ENCODE assay signal across 16 mouse cellular contexts in genomic region chr1:120605143-120605435, GRCm38 (mm10). TPM values are rescaled to one million over a fixed set of nuclear protein-coding genes. Genes with fewer than 3 reads are reported as not detected.
DNase-seq lines count a peak whose midpoint lies in the region; ATAC-seq and TF ChIP-seq lines count a peak whose summit lies in the region.
"Had no signal": no experiment of that assay in that cellular context is flagged by ENCODE, and none has a peak within 500 bp of the region (broad histone marks: within the 10 kb centered on the region; RNA-seq: fewer than 3 reads in every experiment).

No protein-coding gene starts in this region.

- no peaks in the 10 kb centered on the region for H3K4me1 ChIP-seq in hindbrain, postnatal 0 days (ENCODE audit: insufficient read depth, low read length)
- no peaks in the 10 kb centered on the region for H3K4me1 ChIP-seq in midbrain, postnatal 0 days (ENCODE audit: insufficient read depth, low read length)

- DNase-seq in ES-CJ7 (ENCODE audit: low read depth, low spot score), result peak; percentile 49
- peak; percentile 45 for DNase-seq in embryo, embryonic 9.5 days (ENCODE audit: extremely low spot score)
- DNase-seq in hindbrain, postnatal 0 days (ENCODE audit: low spot score), result no peak
- no peak for DNase-seq in midbrain, postnatal 0 days (ENCODE audit: low spot score)
- DNase-seq in left cerebral cortex, adult 9 months (ENCODE audit: low spot score in 2 of 2), result no peak
- no peak for DNase-seq in spleen, postnatal 10 days (ENCODE audit: low spot score in 2 of 2)
- DNase-seq in urinary bladder, postnatal 10 days (ENCODE audit: low spot score), result no peak
- DNase-seq: adrenal gland, postnatal 10 days; cerebellum, adult 11-12 months; kidney, postnatal 14 days; right cerebral cortex, postnatal 4 days had no signal

- H3K9ac ChIP-seq in hindbrain, postnatal 0 days (replicated peaks; ENCODE audit: low read length), result peak overlapping the region; percentile 47
- H3K9ac ChIP-seq in midbrain, postnatal 0 days (replicated peaks; ENCODE audit: low read length, poor library complexity, severe bottlenecking), result peak overlapping the region; percentile 71
- H3K9ac ChIP-seq: forebrain, embryonic 13.5 days; lung, embryonic 15.5 days had no signal

- WGBS in hindbrain, postnatal 0 days, result 5% methylated on average over 8 of the region's 8 CpGs
- WGBS in midbrain, postnatal 0 days, result 9% methylated on average over 8 of the region's 8 CpGs

- peak overlapping the region; percentile 62 for H3K4me2 ChIP-seq in hindbrain, postnatal 0 days (ENCODE audit: low read depth, low read length)
- peak overlapping the region; percentile 63 for H3K4me2 ChIP-seq in midbrain, postnatal 0 days (ENCODE audit: low read depth, low read length, poor library complexity, severe bottlenecking)
- H3K4me2 ChIP-seq: forebrain, embryonic 13.5 days; lung, embryonic 15.5 days had no signal

- H3K27me3 ChIP-seq in hindbrain, postnatal 0 days (ENCODE audit: insufficient read depth, low read length), result peaks cover 44% of the 10 kb centered on the region
- peaks cover 29% of the 10 kb centered on the region; the same call in 1 of the 2 replicates for H3K27me3 ChIP-seq in midbrain, postnatal 0 days (ENCODE audit: insufficient read depth, low read length)

- H3K9me3 ChIP-seq in hindbrain, postnatal 0 days (ENCODE audit: low read length), result no peaks in the 10 kb centered on the region
- H3K9me3 ChIP-seq in midbrain, postnatal 0 days (ENCODE audit: low read length), result no peaks in the 10 kb centered on the region
- H3K9me3 ChIP-seq: forebrain, embryonic 13.5 days; lung, embryonic 15.5 days had no signal

- H3K36me3 ChIP-seq in hindbrain, postnatal 0 days (ENCODE audit: insufficient read depth, low read length), result no peaks in the 10 kb centered on the region
- H3K36me3 ChIP-seq in midbrain, postnatal 0 days (ENCODE audit: insufficient read depth, low read length), result no peaks in the 10 kb centered on the region
- H3K36me3 ChIP-seq: lung, embryonic 15.5 days had no signal

- H3K27ac ChIP-seq in hindbrain, postnatal 0 days, result 0 out of 2 replicates have a peak overlapping the region, but pooled peaks have one; percentile 36
- H3K27ac ChIP-seq in midbrain, postnatal 0 days (ENCODE audit: low read depth, low read length), result peak overlapping the region; percentile 82; the same call in 1 of the 2 replicates
- H3K27ac ChIP-seq: forebrain, embryonic 13.5 days; lung, embryonic 15.5 days had no signal

- TF ChIP-seq CTCF in hindbrain, postnatal 0 days (IDR thresholded peaks at IDR 0.05; ENCODE audit: low read depth), result no peak
- TF ChIP-seq CTCF in midbrain, postnatal 0 days (IDR thresholded peaks at IDR 0.05), result no peak

- ATAC-seq in hindbrain, postnatal 0 days, result no peak
- no peak for ATAC-seq in midbrain, postnatal 0 days (ENCODE audit: low FRiP score)
- ATAC-seq in frontal cortex, adult (ENCODE audit: low TSS enrichment), result no peak
- ATAC-seq: forebrain, embryonic 13.5 days had no signal

- H3K4me3 ChIP-seq in hindbrain, postnatal 0 days (ENCODE audit: low read length), result peak overlapping the region; percentile 53
- H3K4me3 ChIP-seq in midbrain, postnatal 0 days (ENCODE audit: low read depth, low read length), result peak overlapping the region; percentile 51
- H3K4me3 ChIP-seq: forebrain, embryonic 13.5 days; lung, embryonic 15.5 days had no signal

RNA-seq across cellular contexts. Expression of gene En1, which starts 2.9 kb away (rescaled TPM):
- 13.0 and 13.2 TPM in 2 replicates for total RNA-seq in hindbrain, postnatal 0 days (2014; rRNA removed)
- 6.3 and 6.9 TPM in 2 replicates for polyA plus RNA-seq in hindbrain, postnatal 0 days (2015; fragmentation: Nextera tagmentation; extraction: Ambion mirVana)
- total RNA-seq in midbrain, postnatal 0 days (2014; rRNA removed), result 32.8 and 40.8 TPM in 2 replicates
- polyA plus RNA-seq in midbrain, postnatal 0 days (2015; fragmentation: Nextera tagmentation; extraction: Ambion mirVana), result 9.2 and 10.1 TPM in 2 replicates
- total RNA-seq: heart, adult 8-10 months; left cerebral cortex, postnatal 10 days had no signal
- polyA plus RNA-seq: forebrain, embryonic 13.5 days; lung, embryonic 15.5 days had no signal

Comparison
In these comparisons a context has a peak if more than half of its experiments do, and no peak if none do; other contexts are left out.
1. DNase-seq: peak in ES-CJ7 (single experiment) and embryo, embryonic 9.5 days (single experiment); none in hindbrain, postnatal 0 days (single experiment), midbrain, postnatal 0 days (single experiment), left cerebral cortex, adult 9 months (0 of 2), spleen, postnatal 10 days (0 of 2) and urinary bladder, postnatal 10 days (single experiment).